Mouse (Mus musculus): Measurements from ENCODE around the gene Cacna2d2.

- TF ChIP-seq POLR2A (IDR thresholded peaks at IDR 0.05; ENCODE audit: low read depth, low read length) (no peak), CTCF (conservative IDR thresholded peaks at IDR 0.05; ENCODE audit: insufficient read depth, insufficient read length, low read depth, low read length) (no peak)
Measured at GRCm38 (mm10) chr9:107435285-107435684, 35.9 kb downstream of the Cacna2d2 start.

Measured in kidney, adult 2 months (tissue).